Mouse (Mus musculus) small intestine, adult 2 months (tissue): Measurements from ENCODE around the gene Foxf1.

Source experiments
- CTCF ChIP-seq: fragments of 200-500 bp; IDR thresholded peaks from 2 replicates; pipeline ENCODE4 v1.5.1; 2012; ENCODE audit warnings: low read depth, mild to moderate bottlenecking, control low read depth, inconsistent platforms, low read length, moderate library complexity, mixed read lengths; ENCODE audit not compliant: insufficient replicate concordance, insufficient read length; ENCODE audit errors: extremely low read depth
- POLR2A ChIP-seq: fragments of 200-500 bp; IDR thresholded peaks from 2 replicates; pipeline ENCODE4 v1.6.1; 2012; ENCODE audit warnings: low read depth, mild to moderate bottlenecking, control low read depth, inconsistent platforms, low read length, moderate library complexity

GRCm38 (mm10) chr8:121083093-121083935 is 872 bp upstream of the Foxf1 start:
- TF ChIP-seq CTCF, result no peak
- no peak for TF ChIP-seq POLR2A
